Mouse (Mus musculus) embryonic facial prominence, embryonic 14.5 days (tissue): ENCODE measurements around the gene Masp1. TPM values are rescaled to one million over a fixed set of nuclear protein-coding genes. Genes with fewer than 3 reads are reported as not detected.

Experiments
- ATAC-seq: fragments of 200-750 bp; cut with Nextera tagmentation; 2 replicates; pipeline ENCODE4 v1.8.0; 2017; ENCODE audit warnings: low read depth, moderate number of reproducible peaks, moderate TSS enrichment
- DNase-seq: peaks from one replicate; pipeline ENCODE4 v3.0.0-alpha.2; 2015; ENCODE audit warnings: low spot score
- H3K27ac ChIP-seq: fragments of 300-500 bp; sonication (generic); replicated peaks from 2 replicates; pipeline ENCODE4 v1.5.1; 2014; ENCODE audit warnings: low read depth, mild to moderate bottlenecking, low read length, moderate library complexity
- H3K27me3 ChIP-seq: fragments of 300-500 bp; sonication (generic); replicated peaks from 2 replicates; pipeline ENCODE4 v1.6.1; 2014; ENCODE audit warnings: low read length; ENCODE audit not compliant: control insufficient read depth, insufficient read depth
- H3K36me3 ChIP-seq: fragments of 300-500 bp; sonication (generic); 2 replicates; pipeline ENCODE4 v1.6.1; 2014; ENCODE audit warnings: low read length, mixed read lengths; ENCODE audit not compliant: control insufficient read depth, insufficient read depth
- H3K4me1 ChIP-seq: fragments of 300-500 bp; sonication (generic); 2 replicates; pipeline ENCODE4 v1.6.1; 2014; ENCODE audit warnings: antibody characterized with exemption, low read length; ENCODE audit not compliant: control insufficient read depth, insufficient read depth
- H3K4me2 ChIP-seq: fragments of 300-500 bp; sonication (generic); 2 replicates; pipeline ENCODE4 v1.6.1; 2014; ENCODE audit warnings: low read depth, mild to moderate bottlenecking, low read length, moderate library complexity, mixed read lengths
- H3K4me3 ChIP-seq: fragments of 300-500 bp; sonication (generic); 2 replicates; pipeline ENCODE4 v1.5.1; 2014; ENCODE audit warnings: low read depth, mild to moderate bottlenecking, low read length
- H3K9ac ChIP-seq: fragments of 300-500 bp; sonication (generic); 2 replicates; pipeline ENCODE4 v1.6.1; 2014; ENCODE audit warnings: low read depth, mild to moderate bottlenecking, low read length, moderate library complexity, mixed read lengths
- H3K9me3 ChIP-seq: fragments of 300-500 bp; sonication (generic); 2 replicates; pipeline ENCODE4 v1.6.1; 2016; ENCODE audit warnings: low read length; ENCODE audit not compliant: control insufficient read depth
- WGBS: fragments of 180-500 bp; shearing (Covaris S2); extraction: QIAGEN DNeasy Blood & Tissue Kit; methylation state at CpG from one replicate; pipeline ENCODE4 v1.1.7; 2014; 5-methylcytosine and 5-hydroxymethylcytosine counted together
- polyA plus RNA-seq: library from polyadenylated mRNA; unstranded; fragments of >200 nt; fragmentation: Nextera tagmentation; extraction: Ambion mirVana; gene quantifications from 2 replicates; pipeline ENCODE4 v1.2.1, GENCODE M21; 2014

The Masp1 gene
- polyA plus RNA-seq, 1 experiment from 2014 or later, result 7.3 TPM

- H3K27ac ChIP-seq, result no peak overlapping the region
- WGBS, result 56% methylated on average over 7 of the region's 7 CpGs
- ATAC-seq (no peak), DNase-seq (no peak)
- no peaks in the 10 kb centered on the region for H3K4me1 ChIP-seq
- H3K27me3 ChIP-seq, result no peaks in the 10 kb centered on the region
- no peaks in the 10 kb centered on the region for H3K9me3 ChIP-seq
- H3K36me3 ChIP-seq, result no peaks in the 10 kb centered on the region
- H3K4me3 ChIP-seq, result no peak overlapping the region
- no peak overlapping the region for H3K9ac ChIP-seq
- H3K4me2 ChIP-seq, result no peak overlapping the region
These were observed 23.7 kb upstream of the Masp1 start for GRCm38 (mm10) chr16:23544361-23544760.

GRCm38 (mm10) chr16:23542866-23543265 is 22.3 kb upstream of the Masp1 start:
- no peaks in the 10 kb centered on the region for H3K4me1 ChIP-seq
- ATAC-seq, result no peak
- WGBS, result 62% methylated on average over 4 of the region's 4 CpGs
- H3K4me3 ChIP-seq, result no peak overlapping the region
- DNase-seq, result no peak
- H3K27me3 ChIP-seq, result no peaks in the 10 kb centered on the region
- no peak overlapping the region for H3K27ac ChIP-seq
- H3K36me3 ChIP-seq, result no peaks in the 10 kb centered on the region
- H3K9ac ChIP-seq, result no peak overlapping the region
- no peak overlapping the region for H3K4me2 ChIP-seq
- H3K9me3 ChIP-seq, result no peaks in the 10 kb centered on the region

DNA sequence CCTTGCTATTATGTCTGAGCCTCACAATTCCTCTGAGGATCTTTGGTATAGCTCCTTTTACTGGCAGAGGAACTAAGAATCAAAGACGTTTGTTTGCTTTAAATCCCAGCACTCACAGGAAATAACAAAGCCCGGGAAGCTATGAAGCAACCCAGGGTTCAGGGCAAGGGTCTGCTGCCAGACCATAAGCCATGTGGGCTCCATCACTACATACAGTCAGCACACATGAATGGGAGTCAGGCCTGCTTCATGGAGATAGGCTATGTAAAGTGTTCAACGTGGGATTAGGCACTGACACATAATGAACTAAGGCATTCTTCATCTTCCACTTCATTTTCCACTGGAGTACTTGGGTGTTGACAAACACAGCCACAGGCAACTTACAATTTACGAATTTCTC is 20.4 kb upstream of the Masp1 start:
- Histone ChIP-seq H3K27me3 (no peaks in the 10 kb centered on the region), H3K4me3 (no peak overlapping the region), H3K27ac (no peak overlapping the region), H3K9ac (no peak overlapping the region), H3K4me2 (no peak overlapping the region), H3K9me3 (no peaks in the 10 kb centered on the region), H3K36me3 (no peaks in the 10 kb centered on the region), H3K4me1 (no peaks in the 10 kb centered on the region)
- no peak for DNase-seq
- WGBS, result 55% methylated on average over 4 of the region's 4 CpGs
- ATAC-seq, result no peak

DNA sequence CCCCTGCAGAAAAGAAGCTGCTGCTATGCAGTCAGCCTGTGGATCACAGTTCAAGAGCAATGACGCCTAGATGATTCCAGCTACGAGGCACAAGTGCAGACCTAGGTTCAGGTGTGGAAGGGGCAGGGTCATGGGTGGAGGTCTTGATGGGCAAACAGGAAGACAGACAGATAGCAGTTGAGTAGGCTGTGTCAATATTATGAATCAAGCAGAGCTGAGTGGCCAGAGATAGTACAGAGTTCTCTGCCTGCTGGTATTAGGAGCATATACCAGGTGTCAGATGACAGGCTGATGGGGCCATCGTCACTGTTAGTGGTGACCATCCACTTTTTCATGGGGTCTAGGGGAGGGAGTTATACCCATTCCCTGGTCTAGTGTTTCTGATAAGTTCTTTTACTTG is 13.1 kb upstream of the Masp1 start:
- Histone ChIP-seq H3K9ac (no peak overlapping the region), H3K36me3 (no peaks in the 10 kb centered on the region), H3K4me2 (no peak overlapping the region), H3K27me3 (no peaks in the 10 kb centered on the region), H3K27ac (no peak overlapping the region), H3K9me3 (0 out of 2 replicates have a peak, but pooled peaks cover 2% of the 10 kb centered on the region), H3K4me1 (no peaks in the 10 kb centered on the region), H3K4me3 (no peak overlapping the region)
- 74% methylated on average over 3 of the region's 3 CpGs for WGBS
- DNase-seq (no peak), ATAC-seq (no peak)

- 49% methylated on average over 4 of the region's 4 CpGs for WGBS
- H3K9me3 ChIP-seq, result peaks cover 13% of the 10 kb centered on the region; the same call in 1 of the 2 replicates
- no peaks in the 10 kb centered on the region for H3K27me3 ChIP-seq
- DNase-seq (peak; percentile 71), ATAC-seq (no peak)
- H3K4me2 ChIP-seq, result no peak overlapping the region
- H3K9ac ChIP-seq, result no peak overlapping the region
- no peaks in the 10 kb centered on the region for H3K4me1 ChIP-seq
- no peak overlapping the region for H3K4me3 ChIP-seq
- H3K36me3 ChIP-seq, result no peaks in the 10 kb centered on the region
- no peak overlapping the region for H3K27ac ChIP-seq
These were observed 8.6 kb upstream of the Masp1 start for GRCm38 (mm10) chr16:23529186-23529585.

DNA sequence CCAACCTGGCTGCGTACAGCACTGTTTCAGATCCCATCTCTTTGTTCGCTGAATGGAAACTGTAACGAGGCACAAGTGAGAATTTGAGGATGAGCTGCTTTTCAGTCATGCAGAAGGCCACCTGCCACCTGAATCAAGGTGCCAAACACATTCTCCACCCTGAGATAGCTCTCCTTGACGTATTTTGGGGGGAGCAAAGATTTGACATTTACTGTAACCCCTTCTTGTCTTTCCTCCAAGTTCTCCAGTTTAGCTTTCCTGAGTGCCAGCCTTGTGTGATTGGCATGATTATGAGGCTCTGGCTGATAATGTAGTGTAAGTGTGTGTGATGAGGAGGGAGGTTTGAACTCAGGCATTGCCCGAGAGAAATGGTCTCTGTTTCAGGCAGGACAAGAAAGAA is 1.5 kb upstream of the Masp1 start:
- no peak for DNase-seq
- no peak overlapping the region for H3K27ac ChIP-seq
- H3K36me3 ChIP-seq, result no peaks in the 10 kb centered on the region
- H3K4me2 ChIP-seq, result no peak overlapping the region
- H3K27me3 ChIP-seq, result no peaks in the 10 kb centered on the region; the same call in 1 of the 2 replicates
- H3K4me1 ChIP-seq, result peaks cover 58% of the 10 kb centered on the region
- ATAC-seq, result no peak
- 75% methylated on average over 5 of the region's 5 CpGs for WGBS
- H3K9ac ChIP-seq, result no peak overlapping the region
- no peak overlapping the region for H3K4me3 ChIP-seq
- H3K9me3 ChIP-seq, result peaks cover 10% of the 10 kb centered on the region; the same call in 1 of the 2 replicates

DNA sequence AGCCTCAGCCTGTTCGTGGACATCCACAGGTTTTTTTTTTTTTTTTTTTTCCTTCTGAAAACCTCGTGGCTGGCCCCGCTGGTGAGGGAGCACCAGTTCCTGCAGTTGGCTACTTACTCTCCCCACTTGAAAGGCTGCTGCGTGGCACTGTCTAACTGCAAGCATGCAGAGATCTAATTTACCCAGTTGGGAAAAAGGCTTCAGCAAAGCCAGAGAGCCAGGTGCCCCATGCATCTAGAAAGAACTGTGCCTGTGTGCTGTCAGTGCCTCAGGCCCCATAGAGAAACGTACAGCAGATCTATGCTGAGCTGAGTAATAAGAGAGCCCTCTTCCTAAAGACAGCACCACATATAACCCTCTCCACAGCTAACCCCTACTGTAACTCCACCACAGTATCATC is 477 bp upstream of the Masp1 start:
- H3K36me3 ChIP-seq, result no peaks in the 10 kb centered on the region
- peaks cover 10% of the 10 kb centered on the region; the same call in 1 of the 2 replicates for H3K9me3 ChIP-seq
- 17% methylated on average over 5 of the region's 5 CpGs for WGBS
- no peak overlapping the region for H3K4me3 ChIP-seq
- DNase-seq (no peak), ATAC-seq (no peak)
- no peaks in the 10 kb centered on the region; the same call in 1 of the 2 replicates for H3K27me3 ChIP-seq
- H3K4me2 ChIP-seq, result peak overlapping the region; percentile 58
- peak overlapping the region; percentile 58; the same call in 1 of the 2 replicates for H3K9ac ChIP-seq
- H3K27ac ChIP-seq, result no peak overlapping the region
- H3K4me1 ChIP-seq, result peaks cover 67% of the 10 kb centered on the region

GRCm38 (mm10) chr16:23519771-23520170 is 844 bp downstream of the Masp1 start:
- no peak for DNase-seq
- Histone ChIP-seq H3K4me3 (peak overlapping the region; percentile 34), H3K9me3 (no peaks in the 10 kb centered on the region), H3K27me3 (no peaks in the 10 kb centered on the region; the same call in 1 of the 2 replicates), H3K4me1 (peaks cover 67% of the 10 kb centered on the region), H3K36me3 (no peaks in the 10 kb centered on the region), H3K4me2 (peak overlapping the region; percentile 58), H3K9ac (peak overlapping the region; percentile 58; the same call in 1 of the 2 replicates), H3K27ac (peak overlapping the region; percentile 40)
- WGBS, result 3% methylated on average over 1 of the region's 1 CpGs
- no peak for ATAC-seq
